Mouse (Mus musculus): ENCODE measurements around the gene Scimp. TPM values are rescaled to one million over a fixed set of nuclear protein-coding genes. Genes with fewer than 3 reads are reported as not detected.
A peak's percentile ranks its signal among the peaks of the same experiment; 100 is the strongest.

Scimp gene
- total RNA-seq (2021): not detected

- intact Hi-C loops (cut with DNase I): no loop called here
Measured at GRCm38 (mm10) chr11:70812365-70812764, at the start of gene Scimp. Scimp (minus strand) TSS chr11:70812586.

GRCm38 (mm10) chr11:70860371-70860770 lies 48.0 kb upstream of the Scimp start:
- DNase-seq (ENCODE audit: low spot score in 2 of 2): no peak
- intact Hi-C loops (cut with DNase I): no loop called here

More at GRCm38 (mm10) chr11:70812365-70812764, at the start of gene Scimp:
- no peak for DNase-seq (ENCODE audit: low spot score in 2 of 2)

GRCm38 (mm10) chr11:70846029-70846428 lies 33.6 kb upstream of the Scimp start:
- no peak for DNase-seq (ENCODE audit: low spot score in 2 of 2)
- intact Hi-C loops (cut with DNase I): no loop called here

GRCm38 (mm10) chr11:70845457-70845978 lies 33.1 kb upstream of the Scimp start:
- no peak for DNase-seq (ENCODE audit: low spot score in 2 of 2)
- intact Hi-C loops (cut with DNase I): no loop called here

DNA sequence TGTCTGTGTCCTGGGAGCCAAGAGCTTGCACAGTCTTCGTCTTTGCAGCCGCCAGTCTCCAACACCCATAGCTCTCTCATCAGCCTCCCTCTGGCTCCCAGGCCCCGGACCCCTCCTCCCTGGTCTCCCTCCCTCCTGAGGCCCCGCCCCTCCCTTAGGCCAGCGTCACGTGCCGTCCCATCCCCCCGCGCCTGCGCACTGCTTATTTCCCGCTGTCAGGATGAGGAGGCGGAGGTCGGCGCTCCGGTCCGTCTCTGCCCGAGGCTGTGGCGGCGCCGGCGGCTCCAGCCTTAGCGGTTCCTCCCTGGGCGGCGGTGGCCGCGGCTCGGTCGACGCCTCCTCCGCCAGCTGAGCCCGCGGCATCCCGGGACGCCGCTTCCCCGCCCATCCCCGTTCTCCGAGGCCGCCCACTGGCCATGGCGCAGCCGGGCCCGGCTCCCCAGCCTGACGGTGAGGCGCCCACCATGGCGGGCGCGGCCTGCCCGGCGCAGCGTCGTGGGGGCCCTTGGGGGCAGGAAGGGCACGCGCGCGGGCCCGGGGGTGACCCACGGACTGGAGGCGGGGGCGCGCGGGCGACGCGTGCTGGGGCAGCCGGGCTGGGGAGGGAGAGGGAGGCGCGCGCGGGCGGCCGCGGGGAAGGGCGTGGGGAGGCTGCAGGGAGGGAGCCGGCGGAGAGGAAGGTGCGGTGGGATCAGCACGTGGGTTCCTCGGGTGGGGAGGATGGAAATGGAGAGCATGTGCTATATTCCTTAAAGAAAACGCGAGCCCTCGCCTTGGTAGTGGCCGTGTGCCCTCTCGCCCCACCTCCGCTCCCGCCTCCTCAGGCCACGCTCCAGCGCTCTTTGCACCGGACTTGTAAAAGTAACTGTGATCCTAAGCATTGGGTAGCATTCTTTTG lies 32.4 kb upstream of the Scimp start, which contains the start of gene Rabep1:
Rabep1 (plus strand) TSS at position 220 of the 898 bp plus-strand sequence.
- DNase-seq (ENCODE audit: low spot score in 2 of 2): peak; percentile 92 to 94
- intact Hi-C loops (cut with DNase I): no loop called here

GRCm38 (mm10) chr11:70843701-70844551 lies 31.5 kb upstream of the Scimp start:
- intact Hi-C loops (cut with DNase I): no loop called here
- peak; percentile 8 to 21 for DNase-seq (ENCODE audit: low spot score in 2 of 2)

- DNase-seq (ENCODE audit: low spot score in 2 of 2): no peak
- intact Hi-C loops (cut with DNase I): no loop called here
Measured at GRCm38 (mm10) chr11:70842983-70843382, 30.6 kb upstream of the Scimp start.

DNA sequence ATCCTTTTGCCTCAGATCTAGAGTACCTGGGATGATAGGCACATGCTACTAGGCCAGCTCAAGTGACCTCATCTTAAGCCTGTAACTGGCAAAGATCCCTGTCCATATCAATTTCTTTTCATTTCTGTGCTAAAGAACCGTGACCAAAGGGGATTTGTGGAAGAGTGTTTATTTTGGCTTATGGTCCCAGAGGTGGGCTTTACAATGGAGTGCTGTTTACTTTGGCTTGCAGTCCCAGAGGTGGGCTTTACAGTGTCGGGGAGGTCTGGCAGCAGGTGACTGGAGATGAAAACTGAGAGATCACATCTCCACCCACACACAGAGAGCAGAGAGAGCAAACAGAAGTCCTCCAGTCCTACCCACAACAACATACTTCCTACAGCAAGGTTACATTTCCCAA lies 26.2 kb upstream of the Scimp start:
- intact Hi-C loops (cut with DNase I): no loop called here
- DNase-seq (ENCODE audit: low spot score in 2 of 2): no peak

GRCm38 (mm10) chr11:70837031-70837430 lies 24.6 kb upstream of the Scimp start:
- no peak for DNase-seq (ENCODE audit: low spot score in 2 of 2)
- intact Hi-C loops (cut with DNase I): no loop called here

- intact Hi-C loops (cut with DNase I): no loop called here
Measured at GRCm38 (mm10) chr11:70835381-70835831, 23.0 kb upstream of the Scimp start.

GRCm38 (mm10) chr11:70833831-70834230 lies 21.4 kb upstream of the Scimp start:
- DNase-seq (ENCODE audit: low spot score in 2 of 2): no peak
- intact Hi-C loops (cut with DNase I): no loop called here

More at GRCm38 (mm10) chr11:70835381-70835831, 23.0 kb upstream of the Scimp start:
- peak; percentile 15 to 22 for DNase-seq (ENCODE audit: low spot score in 2 of 2)

DNA sequence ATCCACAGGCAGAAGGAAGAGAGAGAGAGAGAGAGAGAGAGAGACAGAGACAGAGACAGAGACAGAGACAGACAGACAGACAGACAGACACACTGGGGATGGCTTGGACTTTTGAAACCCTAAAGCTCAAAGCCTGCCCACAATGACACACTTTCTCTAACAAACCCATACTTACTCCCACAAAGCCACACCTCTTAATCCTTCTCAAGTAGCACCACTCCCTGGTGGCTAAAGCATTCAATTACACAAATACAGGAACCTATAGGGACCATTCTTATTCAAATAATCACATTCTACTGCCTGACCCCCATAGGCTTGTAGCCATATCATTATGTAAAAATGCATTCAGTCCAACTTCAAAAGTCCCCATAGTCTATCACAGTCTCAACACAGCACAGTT lies 21.0 kb upstream of the Scimp start:
- intact Hi-C loops (cut with DNase I): no loop called here
- no peak for DNase-seq (ENCODE audit: low spot score in 2 of 2)

- no peak for DNase-seq (ENCODE audit: low spot score in 2 of 2)
- intact Hi-C loops (cut with DNase I): no loop called here
Measured at GRCm38 (mm10) chr11:70831201-70831600, 18.8 kb upstream of the Scimp start.

- no peak for DNase-seq (ENCODE audit: low spot score in 2 of 2)
- intact Hi-C loops (cut with DNase I): no loop called here
Measured at GRCm38 (mm10) chr11:70828975-70829615, 16.7 kb upstream of the Scimp start.

DNA sequence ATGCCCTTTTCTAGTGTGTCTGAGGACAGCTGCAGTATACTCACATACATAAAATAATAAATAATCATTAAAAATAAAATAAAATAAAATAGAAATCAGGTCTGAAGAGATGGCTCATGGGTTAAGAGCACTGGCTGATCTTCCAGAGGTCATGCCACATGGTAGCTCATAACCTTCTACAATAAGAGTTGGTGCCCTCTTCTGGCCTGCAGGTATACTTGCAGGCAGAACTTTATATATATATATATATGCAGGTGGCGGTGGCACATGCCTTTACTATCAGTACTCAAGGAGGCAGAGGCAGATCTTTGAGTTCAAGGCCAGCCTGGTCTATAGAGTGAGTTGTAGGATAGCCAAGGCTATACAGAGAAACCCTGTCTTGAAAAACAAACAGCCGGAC lies 13.8 kb upstream of the Scimp start:
- no peak for DNase-seq (ENCODE audit: low spot score in 2 of 2)
- intact Hi-C loops (cut with DNase I): no loop called here

DNA sequence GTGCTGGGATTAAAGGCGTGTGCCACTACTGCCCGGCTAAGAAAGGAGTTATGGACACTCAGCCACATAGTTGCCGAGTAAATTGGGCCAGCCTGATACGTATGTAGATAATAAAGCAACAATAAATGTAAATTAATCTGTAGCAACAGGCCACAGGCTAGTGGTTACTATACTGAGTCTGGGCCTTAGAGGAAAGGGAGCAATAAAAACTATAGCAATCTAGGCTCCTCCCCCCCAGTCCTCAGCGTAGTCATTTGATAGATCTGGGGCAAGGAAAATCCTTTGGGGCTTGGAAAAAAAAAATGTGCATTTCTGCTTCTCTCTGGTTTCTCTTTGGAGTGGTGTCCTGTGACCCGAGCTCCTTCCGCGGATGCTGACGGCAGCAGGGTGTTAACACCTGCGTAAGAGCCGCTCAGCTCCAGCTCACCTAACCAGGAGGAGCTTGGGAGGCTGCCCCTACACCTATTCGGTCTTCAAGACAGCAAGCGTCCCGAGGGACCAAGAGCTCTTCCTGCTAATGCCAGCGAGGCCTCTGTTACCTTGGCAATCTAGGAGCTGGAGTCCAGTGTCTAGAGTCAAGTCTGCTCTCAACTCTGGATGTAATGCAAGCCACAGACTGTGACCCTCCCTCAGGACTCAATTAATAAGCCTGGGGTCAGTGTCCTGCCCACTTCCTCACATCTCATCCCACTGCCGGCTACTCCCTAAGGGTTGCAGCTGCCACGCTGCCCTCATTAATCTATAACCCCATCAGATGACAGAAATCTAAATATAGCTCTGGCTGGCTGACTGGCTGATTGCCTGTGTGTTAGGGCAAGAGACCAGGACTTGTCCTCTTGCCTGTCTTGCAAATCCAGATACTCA lies 9.6 kb upstream of the Scimp start:
- DNase-seq (ENCODE audit: low spot score in 2 of 2): no peak
- intact Hi-C loops (cut with DNase I): no loop called here

DNA sequence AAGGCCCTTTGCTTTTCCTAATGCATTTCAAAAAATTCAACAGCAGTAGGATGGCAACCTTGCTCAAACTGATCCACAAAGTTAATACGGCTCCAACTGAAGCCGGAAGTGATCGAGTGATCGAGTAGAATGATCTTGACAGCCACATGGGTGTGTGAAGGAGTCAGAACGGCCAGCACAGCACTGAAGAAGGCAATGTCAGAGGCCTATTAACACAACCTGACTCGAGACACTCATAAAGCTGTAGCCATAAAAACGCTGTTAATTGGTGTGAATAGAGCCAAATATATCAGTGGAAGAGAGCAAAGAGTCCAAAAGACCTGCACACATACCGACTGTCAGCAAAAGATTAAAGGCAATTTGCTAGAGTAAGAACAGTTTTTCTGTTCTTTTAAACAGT lies 7.7 kb upstream of the Scimp start:
- intact Hi-C loops (cut with DNase I): no loop called here
- DNase-seq (ENCODE audit: low spot score in 2 of 2): no peak

DNA sequence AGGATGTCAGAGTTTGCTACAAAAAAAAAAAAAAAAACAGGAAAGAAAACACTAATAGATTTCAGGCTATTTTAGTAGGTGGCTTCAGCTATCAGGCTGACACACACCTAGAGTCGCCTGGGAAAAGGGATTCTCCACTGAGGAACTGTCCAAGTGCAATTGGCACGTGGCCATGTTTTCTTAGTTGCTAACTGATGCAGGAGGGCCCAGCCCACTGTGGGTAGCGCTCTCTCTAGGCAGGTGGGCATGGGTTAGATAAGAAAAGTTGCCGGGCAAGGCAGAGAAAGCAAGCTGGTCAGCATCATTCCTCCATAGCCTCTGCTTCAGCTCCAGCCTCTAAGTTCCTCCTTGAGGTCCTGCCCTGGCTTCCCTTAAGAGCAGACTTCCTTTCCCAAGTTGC lies 4.4 kb upstream of the Scimp start:
- intact Hi-C loops (cut with DNase I): loop anchor here (5.0 kb wide), 1 partner anchor 39 kb away; no protein-coding TSS in a partner anchor
- DNase-seq (ENCODE audit: low spot score in 2 of 2): no peak
